Mouse (Mus musculus) megakaryocyte, adult 5-6 weeks (primary cell): ENCODE measurements around the gene Dhx32. TPM values are rescaled to one million over a fixed set of nuclear protein-coding genes. Genes with fewer than 3 reads are reported as not detected.
"Not testable (repeated sequence)": the region's sequence is repeated elsewhere in the genome, so short reads cannot be mapped to it uniquely, and the experiment has no call there.

ENCODE experiments used
- ATAC-seq: 2 replicates; pipeline ENCODE4 v1.8.0; 2016; ENCODE audit warnings: mild to moderate bottlenecking, inconsistent platforms; ENCODE audit not compliant: poor library complexity, severe bottlenecking
- total RNA-seq, 2 experiments: library from RNA; stranded (forward) in 1 of 2; stranded (reverse) in 1 of 2; fragments of 153-499, 151-499 nt in 1 of 2; fragments of 221-1000, 200-1000 nt in 1 of 2; gene quantifications; 2 replicates each; pipeline versions ENCODE4 v1.2.3 to v1.2.4; 2015 to 2017

Dhx32 gene
- total RNA-seq, 2 experiments from 2014 or later = 7.0 to 17.7 TPM

DNA sequence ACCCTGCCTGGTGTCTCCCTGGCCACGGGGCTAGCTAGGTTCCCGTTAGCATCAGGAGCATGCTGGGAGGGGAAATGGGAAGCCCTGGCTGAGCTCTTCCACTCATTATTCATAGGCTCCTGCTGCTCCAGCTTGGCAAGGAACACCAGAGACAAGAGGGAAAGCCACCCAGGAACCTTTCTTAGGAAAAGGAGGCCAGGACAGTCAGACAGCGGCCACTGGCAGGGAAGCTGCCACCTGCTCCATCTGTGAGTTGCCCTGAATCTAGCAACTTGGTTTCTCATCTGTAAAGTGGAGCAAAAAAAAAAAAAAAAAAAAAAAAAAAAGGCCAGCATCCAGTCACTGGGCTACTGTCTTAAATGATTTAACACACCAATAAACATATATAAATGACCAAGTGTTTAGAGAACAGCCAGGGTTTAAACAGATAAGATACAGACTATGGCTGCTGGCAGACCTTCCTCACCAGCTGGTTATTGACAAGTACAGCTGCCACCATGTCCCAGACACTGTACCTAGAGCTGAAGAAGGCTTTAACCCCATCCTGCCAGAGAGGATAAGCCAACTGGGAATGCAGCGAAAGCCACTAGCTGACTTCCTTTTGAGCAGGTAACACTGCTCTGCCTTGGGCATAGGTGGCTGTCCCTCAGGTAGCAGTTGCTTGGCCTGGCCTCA is 50.4 kb downstream of the Dhx32 start:
- ATAC-seq = no peak

GRCm38 (mm10) chr7:133730324-133731191 is 52.0 kb downstream of the Dhx32 start:
- no peak for ATAC-seq

DNA sequence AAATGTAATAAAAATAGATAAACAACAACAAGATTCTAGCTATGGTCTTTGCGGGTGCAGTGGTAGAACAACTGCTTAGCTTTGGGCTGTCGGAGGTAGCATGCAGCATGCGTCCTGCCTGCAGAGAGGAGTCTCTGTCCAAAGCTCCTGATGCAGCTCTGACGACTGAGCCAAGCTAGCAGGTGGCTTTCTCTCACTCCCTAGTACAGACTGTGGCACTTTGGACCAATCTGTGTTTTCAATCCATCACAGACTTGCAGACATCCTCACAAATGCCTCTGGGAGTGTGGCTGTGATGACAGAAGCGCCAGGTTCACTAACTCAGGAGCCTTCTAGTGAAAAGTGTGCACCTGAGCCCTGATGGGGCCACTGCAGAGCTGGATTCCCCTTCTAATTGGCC is 53.2 kb downstream of the Dhx32 start:
- no peak for ATAC-seq

GRCm38 (mm10) chr7:133727027-133727426 is 55.5 kb downstream of the Dhx32 start:
- ATAC-seq = no peak

DNA sequence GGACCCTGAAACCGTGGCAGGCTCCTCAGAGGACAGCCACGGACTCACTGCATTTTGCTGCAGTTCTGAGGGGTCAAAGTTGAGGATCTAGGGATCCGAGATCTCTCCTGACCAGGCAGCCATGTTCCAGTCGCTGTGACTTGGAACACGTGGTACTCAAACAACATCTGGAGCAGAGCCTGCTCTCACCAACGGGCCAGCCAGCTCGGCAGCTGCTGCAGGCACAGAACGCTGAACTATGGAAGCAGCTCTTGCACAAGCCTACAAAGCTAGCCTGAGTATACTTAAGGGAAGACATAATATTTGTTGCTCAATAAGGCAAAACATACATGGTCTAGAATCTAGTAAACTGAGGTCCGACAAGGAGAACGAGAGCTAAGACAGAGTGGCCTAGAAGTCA is 57.0 kb downstream of the Dhx32 start:
- ATAC-seq = no peak

- no peak for ATAC-seq
Measured at GRCm38 (mm10) chr7:133724844-133725243, 57.7 kb downstream of the Dhx32 start.

GRCm38 (mm10) chr7:133720616-133721015 is 61.9 kb downstream of the Dhx32 start:
- no peak for ATAC-seq

- no peak for ATAC-seq
Measured at GRCm38 (mm10) chr7:133718580-133718979, 63.9 kb downstream of the Dhx32 start.

DNA sequence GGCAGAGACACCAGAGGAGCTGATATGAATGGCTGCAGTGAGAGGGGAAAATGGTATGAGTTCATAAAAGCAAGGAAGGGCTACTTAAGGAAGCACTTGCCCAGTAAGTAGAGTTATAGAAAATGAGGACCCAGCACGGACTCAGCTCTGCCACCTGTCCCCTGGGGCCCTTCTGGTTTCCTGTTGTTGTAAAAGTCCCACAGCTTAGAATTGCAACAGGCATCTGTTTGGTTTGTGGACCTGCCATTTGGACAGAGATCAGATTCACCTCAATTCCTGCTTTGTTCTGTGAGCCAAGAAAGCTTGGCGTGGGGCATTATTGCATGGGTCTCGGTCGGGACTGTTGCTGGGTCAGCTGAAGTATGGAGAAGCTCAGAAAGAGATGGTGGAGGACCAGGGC is 67.1 kb downstream of the Dhx32 start:
- no peak for ATAC-seq

- no peak for ATAC-seq
Measured at GRCm38 (mm10) chr7:133707301-133707700, 75.2 kb downstream of the Dhx32 start.

GRCm38 (mm10) chr7:133703906-133704305 is 78.6 kb downstream of the Dhx32 start:
- no peak for ATAC-seq

DNA sequence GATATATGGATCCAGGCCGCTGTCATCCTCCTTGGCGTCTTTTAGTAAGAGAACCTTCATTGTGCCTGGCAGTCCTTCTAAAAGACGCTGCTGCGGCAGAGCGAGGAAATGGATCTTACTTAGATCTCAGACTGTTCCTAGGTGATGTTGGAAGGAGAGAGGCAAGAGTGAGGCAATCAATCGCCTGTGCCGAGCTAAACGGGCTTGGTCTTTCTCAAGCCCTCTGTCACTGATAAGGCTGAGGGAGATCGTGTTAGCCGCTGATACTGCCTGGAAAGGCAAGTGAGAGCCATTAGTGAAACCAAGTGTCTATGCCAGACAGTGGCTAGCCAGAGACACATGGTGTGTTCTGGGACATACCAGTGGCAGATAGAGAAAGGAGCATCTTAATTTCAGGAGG is 80.2 kb downstream of the Dhx32 start:
- peak; percentile 35; the same call in 1 of the 2 replicates for ATAC-seq

DNA sequence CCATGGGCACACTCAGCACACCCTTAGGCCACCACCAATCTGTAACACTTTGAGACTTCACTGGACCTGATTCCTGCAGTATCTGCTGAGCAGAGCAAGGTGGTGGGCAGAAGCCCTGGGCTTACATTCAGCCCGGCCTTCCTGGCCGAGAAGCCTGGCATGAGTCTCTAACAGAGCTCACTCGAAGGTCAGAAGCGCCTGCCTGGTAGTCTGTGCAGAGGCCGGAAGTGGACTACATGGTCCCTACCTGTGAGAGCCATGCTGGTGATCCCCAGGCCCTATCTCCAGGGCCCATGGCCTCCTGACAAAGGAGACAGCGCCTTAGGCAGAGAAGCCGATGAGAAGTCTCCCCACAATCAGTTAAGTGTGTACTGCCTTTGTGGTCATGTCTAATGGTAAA is 81.2 kb downstream of the Dhx32 start:
- ATAC-seq = no peak

DNA sequence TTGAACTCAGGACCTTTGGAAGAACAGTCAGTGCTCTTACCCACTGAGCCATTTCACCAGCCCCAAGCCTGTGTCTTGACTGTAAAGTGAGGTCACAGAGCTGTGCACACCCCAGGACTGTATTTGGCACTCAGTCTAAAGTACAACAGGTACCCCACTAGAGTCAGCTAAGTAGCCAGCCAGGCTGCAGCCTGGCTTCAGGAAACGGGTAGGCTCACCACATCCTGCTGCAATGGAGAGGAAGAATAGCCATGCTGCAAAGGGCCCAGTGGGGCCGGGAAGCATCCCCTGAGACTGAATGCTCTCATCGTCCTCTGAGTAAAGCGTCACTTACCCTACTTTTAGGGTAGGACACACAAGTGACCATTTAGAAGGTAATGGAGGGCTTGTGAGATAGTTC is 82.6 kb downstream of the Dhx32 start:
- ATAC-seq = no peak

- no peak for ATAC-seq
Measured at GRCm38 (mm10) chr7:133698021-133698709, 84.4 kb downstream of the Dhx32 start.

- ATAC-seq = not testable (repeated sequence)
Measured at GRCm38 (mm10) chr7:133685644-133686043, 96.9 kb downstream of the Dhx32 start.

- peak; percentile 53 for ATAC-seq
Measured at GRCm38 (mm10) chr7:133684701-133685100, 97.8 kb downstream of the Dhx32 start.

DNA sequence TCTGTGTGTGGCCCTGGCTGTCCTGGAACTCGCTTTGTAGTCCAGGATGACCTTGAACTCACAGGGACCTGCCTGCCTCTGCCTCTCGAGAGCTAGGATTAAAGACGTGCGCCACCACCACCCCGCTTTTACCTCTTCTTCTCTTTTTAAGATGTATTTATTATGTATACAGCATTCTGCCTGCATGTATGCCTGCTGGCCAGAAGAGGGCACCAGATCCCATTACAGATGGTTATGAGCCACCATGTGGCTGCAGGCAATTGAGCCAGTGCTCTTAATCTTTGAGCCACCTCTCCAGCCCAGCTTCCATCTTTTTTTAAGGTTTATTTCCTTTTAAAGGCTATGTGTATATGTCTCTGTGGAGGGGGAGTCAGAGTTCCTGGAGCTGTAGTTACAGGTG is 98.4 kb downstream of the Dhx32 start:
- ATAC-seq = no peak

DNA sequence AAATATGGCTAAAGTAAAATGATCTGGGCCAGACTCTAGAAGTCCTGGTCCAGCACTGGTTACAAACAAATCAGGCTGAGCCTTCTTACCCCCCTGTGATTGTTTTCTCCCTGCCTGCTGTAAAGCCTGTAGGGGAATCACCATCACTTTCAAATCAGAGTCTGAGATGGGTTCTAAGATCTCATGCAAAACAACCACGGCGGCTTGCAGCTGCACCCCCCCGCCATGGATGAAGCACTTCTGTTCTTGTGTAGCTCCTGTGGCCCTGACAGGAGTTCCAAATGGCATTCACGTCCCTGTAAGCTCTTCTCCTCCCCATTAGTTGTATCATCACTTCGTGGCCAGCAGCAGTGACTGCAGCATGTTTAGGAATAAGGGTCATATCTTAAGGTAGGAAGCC is 98.9 kb downstream of the Dhx32 start:
- no peak for ATAC-seq

GRCm38 (mm10) chr7:133679961-133680360 is 102.6 kb downstream of the Dhx32 start, which contains the start of gene Mmp21:
Mmp21 (minus strand) TSS chr7:133680061.
- ATAC-seq = no peak

GRCm38 (mm10) chr7:133679439-133679838 is 103.1 kb downstream of the Dhx32 start:
- no peak for ATAC-seq

DNA sequence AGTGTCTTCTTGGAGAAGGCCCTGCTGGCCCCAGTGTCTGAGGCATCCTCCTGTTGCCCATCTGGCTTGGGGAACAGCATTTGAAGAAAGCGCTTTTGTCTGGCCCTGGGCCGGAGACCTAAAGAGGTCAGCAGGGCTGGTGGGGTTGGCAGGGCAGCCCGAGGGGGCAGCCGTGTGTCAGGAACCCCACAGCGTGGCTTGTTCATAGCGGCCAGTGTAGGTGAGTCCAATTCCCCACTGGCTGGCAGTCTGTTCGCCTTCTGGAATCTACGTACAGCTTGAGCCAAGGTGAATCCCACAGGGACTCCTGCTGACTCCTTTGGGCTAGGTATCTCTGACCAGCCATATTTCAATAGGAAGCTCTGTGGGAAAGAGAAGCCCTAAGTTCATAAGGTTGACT is 103.8 kb downstream of the Dhx32 start:
- ATAC-seq = no peak
